8 mouse cellular contexts compared by ENCODE assay signal in genomic region chr1:134645408-134646200, GRCm38 (mm10). TPM values are rescaled to one million over a fixed set of nuclear protein-coding genes. Genes with fewer than 3 reads are reported as not detected.
DNase-seq lines count a peak whose midpoint lies in the region; ATAC-seq and TF ChIP-seq lines count a peak whose summit lies in the region.

No protein-coding gene starts in this region.

- H3K36me3 ChIP-seq in testis, adult 2 months (ENCODE audit: control insufficient read depth, insufficient read depth, low read length), result no peaks in the 10 kb centered on the region
- H3K36me3 ChIP-seq in liver, embryonic 12.5 days, result no peaks in the 10 kb centered on the region

- H3K4me3 ChIP-seq in cerebellum, adult 2 months (replicated peaks; ENCODE audit: insufficient read depth, low read depth, low read length), result peak overlapping the region; percentile 59
- H3K4me3 ChIP-seq in testis, adult 2 months (ENCODE audit: control insufficient read depth, low read depth, low read length), result peak overlapping the region; percentile 63
- peak overlapping the region; percentile 41; the same call in 1 of the 2 replicates for H3K4me3 ChIP-seq in liver, embryonic 12.5 days

- H3K9ac ChIP-seq in liver, embryonic 12.5 days, result no peak overlapping the region

- no peak for ATAC-seq in cerebellum, adult (ENCODE audit: insufficient number of reproducible peaks, low FRiP score, low TSS enrichment)
- no peak for ATAC-seq in liver, embryonic 12.5 days

- WGBS in cerebellum, adult 2 months, result 28% methylated on average over 16 of the region's 16 CpGs
- 15% methylated on average over 16 of the region's 16 CpGs for WGBS in liver, embryonic 12.5 days (ENCODE audit: insufficient replicate concordance)

- DNase-seq in cerebellum, adult 2 months, result peak; percentile 46 to 51
- DNase-seq in testis, postnatal 14 days (ENCODE audit: low spot score), result no peak
- DNase-seq in thymus, postnatal 0 days (ENCODE audit: low spot score), result no peak
- no peak for DNase-seq in layer of hippocampus, postnatal 14 days (ENCODE audit: low spot score in 2 of 2)
- no peak for DNase-seq in urinary bladder, adult 18-20 months (ENCODE audit: low spot score in 2 of 2)

- H3K4me1 ChIP-seq in cerebellum, adult 2 months (ENCODE audit: control insufficient read depth, insufficient read depth, low read length), result peaks cover 18% of the 10 kb centered on the region
- H3K4me1 ChIP-seq in testis, adult 2 months (ENCODE audit: control insufficient read depth, insufficient read depth, low read length), result peaks cover 16% of the 10 kb centered on the region
- peaks cover 12% of the 10 kb centered on the region; the same call in 1 of the 2 replicates for H3K4me1 ChIP-seq in liver, embryonic 12.5 days

- H3K4me2 ChIP-seq in liver, embryonic 12.5 days, result peak overlapping the region; percentile 61; the same call in 1 of the 2 replicates

- TF ChIP-seq CTCF in cerebellum, adult 2 months (IDR thresholded peaks at IDR 0.05; ENCODE audit: borderline replicate concordance, insufficient read depth, low read depth, low read length), result no peak
- TF ChIP-seq CTCF in testis, adult 2 months (IDR thresholded peaks at IDR 0.05; ENCODE audit: control insufficient read depth, insufficient read depth, insufficient replicate concordance, low read depth, low read length), result no peak

- no peak for TF ChIP-seq POLR2A in cerebellum, adult 2 months (IDR thresholded peaks at IDR 0.05; ENCODE audit: borderline replicate concordance, insufficient read depth, low read length)
- no peak for TF ChIP-seq POLR2A in testis, adult 2 months (IDR thresholded peaks at IDR 0.05; ENCODE audit: control insufficient read depth, low read depth, low read length)

- H3K27ac ChIP-seq in cerebellum, adult 2 months (ENCODE audit: insufficient read depth, low read length), result peak overlapping the region; percentile 63
- H3K27ac ChIP-seq in testis, adult 2 months (ENCODE audit: control insufficient read depth, insufficient read depth, low read depth, low read length), result no peak overlapping the region
- no peak overlapping the region for H3K27ac ChIP-seq in liver, embryonic 12.5 days

- H3K27me3 ChIP-seq in cerebellum, adult 2 months (ENCODE audit: control insufficient read depth, insufficient read depth, low read length), result no peaks in the 10 kb centered on the region
- H3K27me3 ChIP-seq in testis, adult 2 months (ENCODE audit: control insufficient read depth, insufficient read depth, low read length), result no peaks in the 10 kb centered on the region; the same call in 1 of the 2 replicates
- H3K27me3 ChIP-seq in liver, embryonic 12.5 days (replicated peaks), result peaks cover 98% of the 10 kb centered on the region

- no peaks in the 10 kb centered on the region for H3K9me3 ChIP-seq in liver, embryonic 12.5 days (replicated peaks)

RNA-seq across cellular contexts. Expression of gene Syt2, which starts 0.9 kb away (rescaled TPM):
- 305 and 318 TPM in 2 replicates for polyA plus RNA-seq in cerebellum, adult 2 months (2012; rRNA removed)
- polyA plus RNA-seq in testis, adult 2 months (2012; rRNA removed), result 0.14 and 0.22 TPM in 2 replicates
- polyA plus RNA-seq in liver, embryonic 12.5 days (2016; fragmentation: Nextera tagmentation; extraction: Ambion mirVana), result 0.06 and 0.32 TPM in 2 replicates
- 0.03 and 0.14 TPM in 2 replicates for polyA plus RNA-seq in thymus, postnatal 0 days (2015; fragmentation: Nextera tagmentation; extraction: Ambion mirVana)
- total RNA-seq in layer of hippocampus, postnatal 14 days (2021), result 10 to 100 TPM; 21.2 to 21.9 TPM

Comparison
In these comparisons a context has a peak if more than half of its experiments do, and no peak if none do; other contexts are left out.
1. DNase-seq: peak in cerebellum, adult 2 months (2 of 2); none in testis, postnatal 14 days (single experiment), thymus, postnatal 0 days (single experiment), layer of hippocampus, postnatal 14 days (0 of 2) and urinary bladder, adult 18-20 months (0 of 2).
2. RNA of gene Syt2, which starts 0.9 kb away (polyA plus RNA-seq): 305 to 318 TPM in cerebellum, adult 2 months; 0.06 to 0.32 TPM in liver, embryonic 12.5 days, 0.03 to 0.14 TPM in thymus, postnatal 0 days and 0.14 to 0.22 TPM in testis, adult 2 months; every median in the first group is over 100 times any median in the second.
3. Peak in every context shown above with its lines, with median percentiles within 50 percentile points of each other: H3K4me3 ChIP-seq.